Mouse (Mus musculus): ENCODE measurements at regions not wholly inside any gene's neighbourhood (a gene's known extent, or its start where the extent isn't known, plus 50 kb on each side); places are given as distances from the start of the nearest gene placed in this dataset.
"Not testable (repeated sequence)": the region's sequence is repeated elsewhere in the genome, so short reads cannot be mapped to it uniquely, and the experiment has no call there.

DNA sequence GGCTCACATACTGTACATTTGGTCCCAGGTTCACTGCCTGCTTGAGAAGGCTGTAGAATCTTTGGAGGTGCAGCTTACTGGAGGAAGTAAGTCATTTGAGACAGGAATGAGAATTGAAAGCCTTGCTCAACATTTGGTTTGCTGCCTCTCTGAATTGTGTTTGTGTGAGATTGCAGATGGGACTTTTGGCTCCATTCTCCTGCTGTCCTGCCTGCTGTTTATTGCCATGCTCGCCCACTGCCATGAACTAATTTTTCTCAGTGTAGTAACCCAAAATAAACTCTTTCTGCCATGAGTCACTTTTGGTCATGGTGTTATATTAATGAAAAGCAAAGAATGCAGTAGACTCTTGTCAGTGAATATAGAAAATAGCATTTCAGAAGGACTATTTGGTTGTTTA lies 368.1 kb downstream of the Gm8797 start:
- peak; percentile 12 for DNase-seq (ENCODE audit: low read depth, low spot score)

- not testable (repeated sequence) for DNase-seq (ENCODE audit: low read depth, low spot score)
Measured at GRCm38 (mm10) chr3:6135754-6136153, 385.1 kb downstream of the Gm8797 start.

DNA sequence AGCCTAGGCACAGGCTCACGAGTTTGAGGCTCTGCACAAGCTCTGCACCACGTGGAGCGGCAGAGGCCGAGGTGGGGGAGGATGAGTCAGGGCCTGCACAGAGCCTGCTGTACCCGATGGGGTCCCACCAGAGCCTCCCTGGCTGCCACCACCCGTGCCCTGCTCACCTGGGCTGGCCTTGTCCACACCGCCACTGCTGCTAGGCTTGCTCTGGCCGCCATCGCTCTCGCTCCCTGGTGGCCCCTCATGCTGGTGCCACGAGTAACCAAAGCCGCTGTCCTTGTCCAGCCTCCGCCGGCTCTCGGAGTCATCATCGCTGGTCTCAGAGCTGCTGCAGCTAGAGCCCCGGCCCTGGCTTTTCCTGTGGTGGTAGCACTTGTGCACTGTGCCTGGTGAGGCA lies 386.8 kb downstream of the Gm8797 start:
- DNase-seq (ENCODE audit: low read depth, low spot score) = no peak

DNA sequence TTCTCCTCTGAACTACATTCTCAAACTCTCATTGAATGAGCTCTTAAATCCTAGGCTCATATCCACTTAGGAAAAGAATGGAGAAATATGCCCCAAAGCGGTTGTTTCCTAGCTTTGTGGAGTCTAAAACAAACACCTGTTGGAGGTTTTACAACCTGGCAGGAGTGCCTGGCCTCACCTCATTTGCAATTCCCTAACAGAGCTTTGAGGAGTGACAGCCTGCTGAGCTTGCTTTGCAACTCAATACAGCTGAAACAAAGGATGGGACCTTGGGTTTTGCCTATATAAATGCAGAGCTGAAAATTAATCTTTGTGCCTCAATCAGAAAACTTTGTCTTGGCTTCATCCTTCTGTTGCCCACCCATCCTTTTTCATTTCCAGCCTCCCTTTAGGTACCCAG lies 423.2 kb downstream of the Gm8797 start:
- DNase-seq (ENCODE audit: low read depth, low spot score) = no peak

DNA sequence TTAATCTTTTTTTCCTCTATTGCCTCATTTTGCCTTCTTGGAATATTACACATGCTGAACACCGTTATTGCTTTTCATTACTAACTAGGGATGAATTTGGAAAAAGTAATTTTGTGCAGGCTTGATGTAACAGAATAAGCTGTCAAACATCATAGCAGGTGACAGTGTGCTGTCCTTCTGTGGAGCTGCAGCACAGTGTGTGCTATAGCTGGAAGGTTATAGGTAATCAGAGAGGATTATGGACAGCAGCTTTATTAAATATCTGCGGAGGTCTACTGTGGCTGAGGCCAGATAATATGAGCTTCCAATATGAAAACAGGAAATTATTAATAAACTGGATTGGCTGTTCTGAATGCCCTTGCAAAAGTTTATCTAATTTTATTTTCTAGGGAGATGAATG lies 431.9 kb downstream of the Gm8797 start:
- DNase-seq (ENCODE audit: low read depth, low spot score) = no peak

DNA sequence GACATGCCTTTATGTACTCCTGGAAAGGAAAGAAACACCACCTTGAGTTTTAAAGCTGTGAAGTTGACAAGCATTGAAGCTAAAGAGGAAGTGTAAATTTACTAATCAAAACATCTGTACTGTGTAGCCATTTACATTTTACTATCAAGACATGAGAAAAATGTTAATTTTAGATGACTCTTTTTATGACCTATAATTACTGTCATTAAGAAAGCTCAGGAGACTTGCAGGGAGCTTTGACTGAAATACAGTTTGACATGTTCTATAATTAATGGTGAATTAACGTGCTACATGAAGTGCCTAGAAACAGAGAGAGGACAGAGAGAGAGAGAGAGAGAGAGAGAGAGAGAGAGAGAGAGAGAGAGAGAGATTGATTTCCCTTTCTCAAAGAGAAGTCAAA lies 432.8 kb downstream of the Gm8797 start:
- no peak for DNase-seq (ENCODE audit: low read depth, low spot score)

GRCm38 (mm10) chr3:6204656-6205055 lies 415.6 kb downstream of the 1700008P02Rik start:
- no peak for DNase-seq (ENCODE audit: low read depth, low spot score)

DNA sequence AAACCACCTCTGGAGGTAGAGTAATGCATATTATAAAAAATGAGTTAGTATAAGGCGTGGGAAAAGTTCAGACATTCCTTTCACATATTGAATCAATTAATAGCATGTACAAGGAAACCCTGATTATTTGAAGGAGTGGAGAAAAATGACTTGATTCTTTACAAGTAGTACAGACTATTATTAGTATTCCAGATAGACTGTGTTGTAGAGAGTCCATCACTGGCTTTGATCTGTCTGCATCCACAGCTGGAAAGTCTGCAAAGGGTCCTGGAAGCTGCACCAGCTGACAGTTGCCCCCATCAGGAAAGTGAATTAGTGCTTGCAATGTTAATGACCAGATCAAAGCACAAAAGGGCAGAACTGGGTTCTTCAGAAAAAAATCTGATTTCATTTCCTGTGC lies 391.6 kb downstream of the 1700008P02Rik start:
- DNase-seq (ENCODE audit: low read depth, low spot score) = no peak
